Mouse (Mus musculus) MEL (cell line): Measurements from ENCODE around the gene Soga1.

Source experiments
- CTCF ChIP-seq, 3 experiments: IDR thresholded peaks in 2 of 3; conservative IDR thresholded peaks in 1 of 3; 2 replicates each; pipeline ENCODE4 v1.5.1; 2011 to 2012; ENCODE audit warnings: low read length in 3 of 3, low read depth in 2 of 3, mild to moderate bottlenecking in 2 of 3, improper control_type of control experiment in 1 of 3, inconsistent platforms in 1 of 3, mixed read lengths in 1 of 3, moderate library complexity in 1 of 3; ENCODE audit not compliant: control insufficient read depth in 1 of 3, insufficient read depth in 1 of 3, poor library complexity in 1 of 3, severe bottlenecking in 1 of 3
- EP300 ChIP-seq, 2 experiments: IDR thresholded peaks; 2 replicates each; pipeline ENCODE4 v1.6.1; 2011; ENCODE audit warnings: improper control_type of control experiment in 2 of 2, low read length in 2 of 2, low read depth in 1 of 2, mild to moderate bottlenecking in 1 of 2
- GABPA ChIP-seq: IDR thresholded peaks from 2 replicates; pipeline ENCODE4 v1.6.1; 2012; ENCODE audit warnings: low read depth, mild to moderate bottlenecking, inconsistent platforms, low read length, improper control_type of control experiment, moderate library complexity
- GATA1 ChIP-seq: IDR thresholded peaks from 2 replicates; pipeline ENCODE4 v1.6.1; 2011; ENCODE audit warnings: low read depth, low read length, improper control_type of control experiment
- POLR2A ChIP-seq, 2 experiments: IDR thresholded peaks; 2 replicates each; pipeline ENCODE4 v1.6.1; 2011 to 2012; ENCODE audit warnings: low read length in 2 of 2, mild to moderate bottlenecking in 2 of 2, control low read depth in 1 of 2, improper control_type of control experiment in 1 of 2, low read depth in 1 of 2, moderate library complexity in 1 of 2; ENCODE audit not compliant: control insufficient read depth in 1 of 2, insufficient read depth in 1 of 2, poor library complexity in 1 of 2
- POLR2AphosphoS2 ChIP-seq: IDR thresholded peaks from 2 replicates; pipeline ENCODE4 v1.6.1; 2011; ENCODE audit warnings: low read length, improper control_type of control experiment
- RCOR1 ChIP-seq: IDR thresholded peaks from 2 replicates; pipeline ENCODE4 v1.6.1; 2012; ENCODE audit warnings: low read depth, mild to moderate bottlenecking, inconsistent platforms, low read length, improper control_type of control experiment
- USF1 ChIP-seq: IDR thresholded peaks from 2 replicates; pipeline ENCODE4 v1.6.1; 2014; ENCODE audit warnings: low read depth, mild to moderate bottlenecking, inconsistent platforms, low read length, improper control_type of control experiment, moderate library complexity
- ZKSCAN1 ChIP-seq: IDR thresholded peaks from 2 replicates; pipeline ENCODE4 v1.6.1; 2012; ENCODE audit warnings: low read depth, mild to moderate bottlenecking, inconsistent platforms, low read length, improper control_type of control experiment, moderate library complexity

- TF ChIP-seq POLR2AphosphoS2 (no peak), USF1 (no peak), EP300 (IDR thresholded peaks at IDR 0.05; ENCODE audit: low read depth in 1 of 2, low read length in 2 of 2) (peak; percentile 41 to 57; a peak in 2 of 4 replicates), CTCF (IDR thresholded peaks at IDR 0.05 in 2 of 3, conservative IDR thresholded peaks at IDR 0.05 in 1 of 3; ENCODE audit: control insufficient read depth in 1 of 3, insufficient read depth in 1 of 3, low read depth in 2 of 3, low read length in 3 of 3, poor library complexity in 1 of 3, severe bottlenecking in 1 of 3) (no peak), POLR2A (IDR thresholded peaks at IDR 0.05; ENCODE audit: control insufficient read depth in 1 of 2, insufficient read depth in 1 of 2, low read depth in 1 of 2, low read length in 2 of 2, poor library complexity in 1 of 2) (no peak), ZKSCAN1 (no peak), RCOR1 (no peak; the same call in none of the 2 replicates), GABPA (no peak), GATA1 (peak; percentile 39; the same call in 1 of the 2 replicates)
Measured at GRCm38 (mm10) chr2:156982864-156983263, 96.2 kb downstream of the Soga1 start.
